Mouse (Mus musculus) MN1 (cell line): Measurements from ENCODE around the gene Nyap1.

Source experiments
- DNase-seq: peaks from one replicate; pipeline ENCODE4 v3.0.0-alpha.2; 2016; ENCODE audit warnings: low spot score

The Nyap1 gene

DNA sequence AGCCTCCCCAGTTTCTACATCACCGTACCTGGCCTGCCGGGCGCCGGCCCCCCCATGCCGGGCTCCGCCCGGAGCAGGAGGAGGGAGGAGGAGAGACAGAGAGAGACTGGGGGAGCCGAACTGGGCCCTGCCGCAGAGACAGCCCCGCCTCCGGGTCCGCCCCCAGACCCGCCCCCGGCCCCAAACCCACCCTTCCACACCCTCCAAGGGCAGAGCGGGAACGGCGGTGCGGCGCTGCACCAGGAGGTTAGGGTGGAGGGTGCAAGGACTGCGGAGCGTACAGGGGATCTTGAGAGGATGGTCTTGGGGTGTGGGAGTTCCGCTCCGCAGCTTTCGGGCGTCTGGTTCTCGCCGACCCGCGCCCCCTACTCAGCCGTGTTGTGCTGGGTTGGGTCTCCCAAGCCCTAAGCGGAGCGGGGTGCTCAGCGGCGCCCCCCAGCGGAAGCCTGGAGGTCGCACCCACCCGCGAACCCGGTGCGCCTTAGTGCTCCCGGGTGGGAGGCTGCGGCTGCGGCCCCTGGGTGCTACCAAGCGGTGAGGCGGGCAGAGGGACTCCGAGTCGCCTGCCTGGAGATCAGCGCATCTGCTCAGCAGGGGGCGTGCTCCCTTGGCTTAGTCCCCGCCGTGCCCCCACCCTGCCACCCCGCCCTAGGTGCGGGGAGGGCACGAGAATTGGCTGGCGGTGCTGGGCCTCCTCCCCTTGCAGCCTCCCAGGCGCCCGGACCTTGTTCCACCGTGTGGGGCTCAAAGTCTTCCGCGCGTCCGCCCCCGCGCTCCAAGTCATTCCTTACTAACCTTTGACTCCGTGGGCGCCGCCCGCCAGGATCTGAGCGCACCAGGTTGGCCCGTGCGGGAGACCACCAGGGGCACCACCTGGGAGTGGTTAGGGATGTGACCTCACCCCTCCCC lies at the start of gene Nyap1:
Gene Nyap1 (minus strand): TSS at position 585 of the 909 bp plus-strand sequence.
- DNase-seq = peak; percentile 89

DNA sequence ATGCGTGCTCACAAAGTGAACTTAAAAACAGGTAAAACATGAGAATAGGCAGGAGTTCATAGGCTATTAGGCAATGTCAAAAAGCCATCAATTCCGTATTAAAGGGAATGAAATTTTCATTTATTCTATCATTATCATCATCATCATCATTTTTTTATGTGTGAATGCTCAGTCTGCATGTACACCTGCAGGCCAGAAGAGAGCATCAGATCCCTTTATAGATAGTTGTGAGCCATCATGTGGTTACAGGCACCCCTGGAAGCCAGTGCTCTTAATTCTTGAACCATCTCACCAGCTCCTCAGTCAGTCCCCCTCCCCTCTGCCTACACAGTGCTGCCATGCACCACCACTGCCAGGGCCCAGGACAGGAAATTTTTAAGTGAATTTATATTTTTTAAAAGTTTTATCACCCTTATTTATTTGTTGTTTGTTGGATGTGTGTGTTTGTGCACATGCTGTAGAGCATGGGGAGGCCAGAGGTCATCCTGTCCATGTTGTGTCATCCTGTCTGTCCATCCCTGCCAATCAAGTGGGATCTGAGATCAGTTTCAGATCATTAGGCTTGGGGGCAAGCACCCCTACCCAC lies 47.6 kb upstream of the Nyap1 start:
- no peak for DNase-seq

DNA sequence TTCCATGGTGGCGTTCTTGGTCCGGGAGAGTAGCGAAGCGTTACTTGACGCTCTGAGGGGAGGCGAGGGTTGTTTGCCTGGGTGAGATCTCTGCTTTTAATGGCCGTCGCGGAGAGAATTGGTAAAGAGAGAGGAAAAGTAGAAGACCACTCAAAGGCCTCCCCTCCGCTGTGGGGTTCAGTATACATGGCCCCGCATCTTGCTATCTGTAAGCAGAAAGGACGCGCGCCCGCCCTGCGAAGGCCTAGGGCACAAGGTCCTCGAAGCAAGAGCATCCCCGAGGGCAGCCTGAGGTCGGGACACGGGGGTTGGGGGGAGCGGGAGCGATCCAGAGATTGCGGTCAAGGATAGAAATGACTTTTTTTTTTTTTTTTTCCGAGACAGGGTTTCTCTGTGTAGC lies 46.8 kb upstream of the Nyap1 start:
- no peak for DNase-seq

DNA sequence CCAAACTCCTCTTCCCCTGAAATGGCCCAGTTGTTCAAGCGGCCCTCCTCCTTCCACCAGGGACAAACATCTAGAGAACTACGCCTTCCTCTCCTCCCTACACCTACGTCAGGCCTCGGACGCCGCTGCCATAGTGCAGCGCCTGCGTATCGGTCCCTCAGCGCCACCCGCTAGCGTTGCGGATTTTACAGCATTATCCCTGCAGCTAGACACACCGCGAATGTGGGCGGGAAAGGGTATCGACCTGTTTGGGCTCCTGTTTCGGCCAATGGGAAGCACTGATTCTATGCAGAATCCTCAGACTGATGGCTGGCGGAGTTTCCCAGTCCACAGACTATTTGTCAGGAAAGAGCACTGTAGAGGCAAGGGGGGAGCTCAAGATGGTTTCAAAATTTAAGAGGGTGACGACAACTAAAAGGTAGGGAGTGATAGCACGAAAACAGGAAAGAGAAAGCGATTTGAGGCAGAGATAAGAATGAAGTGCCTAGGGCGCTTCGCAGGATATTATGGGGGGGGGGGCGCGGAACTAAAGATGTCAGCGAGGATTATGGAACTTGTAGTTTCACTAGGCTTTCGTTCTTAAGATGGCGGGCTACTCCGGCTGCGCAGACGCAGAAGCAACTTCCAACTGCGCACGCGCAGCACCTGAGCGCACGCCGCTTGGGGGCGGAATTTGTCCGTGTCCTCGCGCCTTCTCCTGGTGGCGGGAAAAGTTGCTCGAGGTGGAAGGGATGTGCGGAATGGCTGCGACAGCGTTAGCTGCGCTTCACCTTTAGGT lies 45.9 kb upstream of the Nyap1 start, which contains the start of the genes Mepce and Zcwpw1:
Gene Mepce (minus strand): TSS at position 505 of the 778 bp plus-strand sequence.
Gene Zcwpw1 (plus strand): TSS at position 648 of the 778 bp plus-strand sequence.
- peak; percentile 93 for DNase-seq

DNA sequence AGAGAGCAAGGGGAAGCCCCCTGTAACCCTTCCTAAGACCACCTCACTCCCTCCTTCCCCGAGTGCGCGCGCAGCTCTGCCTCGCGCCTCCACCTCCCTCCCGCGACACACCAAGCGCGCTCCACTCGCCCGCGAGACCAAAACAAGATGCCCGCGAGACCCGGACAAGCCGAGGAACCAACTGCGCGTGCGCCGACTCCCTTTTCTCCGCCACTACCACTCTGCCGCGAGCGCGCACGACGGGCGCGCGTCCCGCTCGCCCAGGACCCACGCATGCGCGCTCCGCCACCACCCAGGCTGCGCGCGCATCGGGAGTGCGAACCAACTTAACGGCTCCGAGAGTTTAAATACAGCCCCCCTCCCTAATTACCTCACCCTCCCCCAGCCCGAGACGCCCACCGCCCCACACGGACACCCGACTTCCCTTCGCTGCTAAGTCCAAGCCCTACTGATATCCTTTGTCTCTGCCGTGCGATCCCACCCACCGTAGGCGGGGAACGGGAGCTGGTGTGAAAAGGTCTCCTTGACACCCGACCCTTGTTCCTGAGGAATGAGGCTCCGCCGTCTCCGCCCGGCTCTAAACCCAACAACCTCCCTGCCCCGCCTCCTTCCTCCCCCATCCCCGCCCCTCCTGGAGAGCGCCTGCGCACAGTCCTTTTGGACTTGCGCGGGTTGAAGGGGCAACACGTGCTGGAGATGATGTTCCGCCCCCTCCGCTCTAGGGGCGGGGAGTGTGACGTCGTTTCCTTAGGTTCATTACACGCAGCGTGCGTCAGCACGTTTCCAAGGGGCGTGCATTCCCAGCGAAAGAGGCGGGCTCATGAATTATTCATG lies 44.9 kb upstream of the Nyap1 start:
- peak; percentile 100 for DNase-seq

DNA sequence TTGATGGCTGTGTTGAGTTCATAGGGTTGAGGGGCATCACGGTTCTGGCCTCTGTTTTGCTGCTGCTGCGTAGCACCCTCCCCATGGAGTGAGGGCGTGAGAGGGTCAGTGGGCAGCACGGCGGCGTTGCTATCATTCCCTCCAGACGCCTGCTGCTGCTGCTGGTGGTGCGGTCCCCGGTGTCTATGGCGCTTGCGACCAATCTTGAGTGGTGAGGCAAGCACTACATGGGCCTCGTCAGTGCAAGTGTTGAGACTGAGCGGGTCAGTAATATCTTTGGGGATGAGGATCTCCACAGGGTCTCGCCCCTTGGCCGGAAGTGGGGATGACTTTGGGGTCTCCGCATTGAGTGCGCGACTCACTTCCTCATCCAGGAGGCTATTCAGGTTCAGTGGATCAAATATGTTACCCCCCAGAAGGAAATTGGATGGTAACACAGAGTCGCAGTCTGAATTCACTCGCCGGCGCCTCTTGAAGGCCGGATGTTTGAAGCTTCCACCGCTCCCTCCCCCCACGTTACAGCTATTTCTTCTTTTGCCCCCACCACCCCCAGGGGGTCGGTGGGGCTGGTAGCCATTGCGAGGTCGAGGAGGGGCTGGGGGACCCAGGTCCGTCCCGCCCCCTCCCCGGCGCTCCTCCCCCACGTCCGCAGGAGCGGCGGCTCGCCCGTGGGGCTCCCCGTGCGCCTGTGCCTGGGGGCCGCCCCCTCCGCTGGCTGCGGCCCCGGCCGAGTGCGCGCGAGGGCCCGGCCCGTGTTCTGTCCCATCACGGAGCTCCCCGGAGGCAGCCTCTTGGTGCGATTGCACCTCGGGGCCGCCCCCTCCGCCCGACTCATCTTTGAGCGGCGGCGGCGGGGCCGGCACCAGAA lies 44.0 kb upstream of the Nyap1 start:
- peak; percentile 48 for DNase-seq

DNA sequence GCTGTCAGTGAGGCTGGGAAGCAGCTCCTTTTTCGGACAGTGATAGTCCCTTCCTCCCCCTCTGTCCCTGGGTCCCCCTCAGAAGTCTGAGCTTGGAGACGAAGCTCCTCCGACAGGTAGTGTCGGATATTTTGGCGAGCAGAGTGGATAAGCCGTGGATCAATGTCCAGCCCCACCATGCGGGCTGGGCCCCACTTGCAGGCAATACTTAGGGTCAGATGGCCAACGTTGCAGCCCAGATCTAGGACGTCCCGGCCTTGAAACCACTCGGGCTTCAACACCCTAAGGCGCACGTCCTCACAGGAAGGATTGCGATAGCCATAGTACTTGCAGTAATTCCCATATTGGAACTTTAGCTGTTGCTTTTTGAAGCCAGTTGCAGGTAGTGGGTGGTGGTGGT lies 43.1 kb upstream of the Nyap1 start:
- DNase-seq = no peak

DNA sequence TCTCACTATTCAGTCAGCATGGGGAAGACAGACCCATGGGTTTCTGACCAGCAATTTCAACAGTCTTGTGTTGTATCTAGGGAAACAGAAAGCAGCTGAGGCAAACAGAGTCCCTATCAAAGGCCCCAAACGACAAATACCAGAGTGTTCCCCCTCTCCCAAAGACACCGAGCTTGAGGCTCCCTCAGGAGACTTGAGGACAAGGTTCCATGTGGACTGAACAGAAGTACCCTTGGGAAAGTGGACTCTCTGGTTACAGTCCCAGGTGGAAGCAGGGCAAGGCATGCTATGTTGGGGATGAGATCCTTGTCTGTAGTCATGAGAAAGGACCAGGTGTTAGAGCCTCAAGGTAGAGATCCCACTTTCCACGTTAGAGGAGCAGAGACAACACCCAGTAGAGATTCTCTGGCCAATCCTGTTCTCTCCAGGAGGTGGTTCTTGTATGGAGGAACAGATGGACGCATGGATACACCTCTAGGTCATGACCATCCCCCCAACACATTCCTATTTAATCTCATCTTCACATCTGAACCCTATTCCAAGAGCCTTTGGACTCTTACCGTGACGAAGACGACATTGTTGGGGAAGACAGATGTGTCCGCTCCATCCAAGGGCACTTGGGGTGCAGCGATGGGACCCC lies 42.6 kb upstream of the Nyap1 start:
- no peak for DNase-seq

DNA sequence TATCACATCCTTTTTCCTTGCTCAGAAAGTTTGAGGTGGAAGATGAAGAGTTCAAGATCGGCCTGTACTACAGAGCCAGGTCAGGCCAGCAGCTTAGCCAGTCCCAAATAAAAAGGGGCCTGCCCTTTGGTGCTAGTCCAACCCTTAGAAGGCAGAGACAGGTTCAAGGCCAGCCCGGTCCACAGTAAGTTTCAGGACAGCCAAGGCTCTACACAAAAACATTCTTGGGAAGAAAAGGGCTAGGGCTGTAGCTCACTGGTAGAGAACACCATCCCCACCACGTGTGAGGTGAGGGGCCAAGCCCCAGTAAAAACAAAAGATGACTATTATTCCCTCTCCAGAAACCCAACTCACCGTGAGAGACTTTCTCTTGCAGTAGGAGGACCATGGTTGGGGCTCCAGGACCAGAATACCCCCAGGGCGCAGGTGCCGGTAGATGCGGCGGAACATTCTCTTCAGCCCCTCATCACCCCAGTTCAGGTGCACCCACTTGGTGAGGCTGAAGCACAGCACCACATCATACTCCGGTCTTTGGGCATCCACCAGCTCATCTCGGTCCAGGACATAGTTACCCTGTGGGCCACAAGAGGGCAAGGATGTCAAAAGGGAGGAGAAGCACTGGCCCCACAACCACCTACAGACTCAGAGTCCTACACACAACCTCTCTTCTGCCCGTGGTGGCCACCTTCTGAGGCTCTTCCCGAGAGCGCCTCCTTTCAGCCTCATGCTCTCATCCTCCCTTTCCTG lies 41.5 kb upstream of the Nyap1 start:
- DNase-seq = no peak

DNA sequence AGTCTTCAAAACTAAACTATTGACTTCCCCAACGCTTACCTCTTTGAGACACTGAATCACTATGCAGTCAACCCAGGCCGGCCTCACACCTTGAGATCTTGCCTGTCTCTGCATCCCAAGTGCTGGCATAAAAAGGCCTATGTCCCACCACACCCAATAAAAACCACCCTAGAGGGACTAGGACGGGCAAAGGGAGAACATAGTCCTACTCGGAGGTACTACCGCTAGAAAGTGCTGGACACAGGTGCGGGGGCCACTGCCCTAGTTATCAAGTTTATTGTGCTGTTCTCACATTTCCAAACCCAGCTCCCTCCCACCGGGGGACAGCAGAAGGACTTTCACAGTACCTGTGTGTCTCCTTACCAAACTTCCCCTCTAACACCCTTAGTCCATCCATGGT lies 40.3 kb upstream of the Nyap1 start:
- DNase-seq = no peak

DNA sequence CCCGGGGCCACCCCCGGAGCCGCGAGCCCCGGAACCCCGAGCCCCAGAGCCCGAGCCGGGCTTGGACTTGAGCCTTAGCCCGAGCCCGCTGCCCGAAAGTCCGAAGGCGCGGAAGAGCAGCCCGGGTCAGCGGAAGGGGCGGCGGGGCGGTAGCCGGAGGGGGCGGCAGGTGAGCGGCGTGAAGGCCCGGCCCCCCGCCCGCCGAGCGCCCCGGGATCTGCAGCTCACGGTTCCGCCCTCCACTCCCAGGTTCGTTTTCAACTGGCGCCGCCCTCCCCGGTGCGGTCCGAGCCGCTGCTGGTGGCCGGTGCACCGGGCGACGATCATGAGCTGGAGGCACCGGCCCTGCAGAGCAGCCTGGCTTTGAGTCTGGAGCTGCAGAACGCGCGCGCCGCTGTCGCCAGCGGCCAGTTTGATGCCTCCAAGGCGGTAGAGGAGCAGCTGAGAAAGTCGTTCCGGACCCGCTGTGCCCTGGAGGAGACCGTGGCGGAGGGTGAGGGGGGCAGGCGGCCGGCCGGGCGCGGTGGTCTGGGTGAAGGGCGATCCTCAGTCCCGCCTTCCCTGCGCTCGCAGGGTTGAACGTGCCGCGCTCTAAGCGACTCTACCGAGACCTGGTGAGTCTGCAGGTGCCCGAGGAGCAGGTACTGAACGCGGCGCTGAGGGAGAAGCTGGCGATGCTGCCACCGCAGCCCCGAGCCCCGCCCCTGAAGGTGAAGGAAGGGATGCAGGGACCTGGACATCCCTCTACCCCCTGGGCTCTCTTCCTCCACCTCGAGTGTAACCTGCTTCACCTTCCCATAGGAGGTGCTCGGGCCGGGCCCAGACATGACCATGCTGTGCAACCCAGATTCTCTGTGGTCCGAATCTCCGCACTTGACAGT lies 37.9 kb upstream of the Nyap1 start:
- peak; percentile 67 for DNase-seq

DNA sequence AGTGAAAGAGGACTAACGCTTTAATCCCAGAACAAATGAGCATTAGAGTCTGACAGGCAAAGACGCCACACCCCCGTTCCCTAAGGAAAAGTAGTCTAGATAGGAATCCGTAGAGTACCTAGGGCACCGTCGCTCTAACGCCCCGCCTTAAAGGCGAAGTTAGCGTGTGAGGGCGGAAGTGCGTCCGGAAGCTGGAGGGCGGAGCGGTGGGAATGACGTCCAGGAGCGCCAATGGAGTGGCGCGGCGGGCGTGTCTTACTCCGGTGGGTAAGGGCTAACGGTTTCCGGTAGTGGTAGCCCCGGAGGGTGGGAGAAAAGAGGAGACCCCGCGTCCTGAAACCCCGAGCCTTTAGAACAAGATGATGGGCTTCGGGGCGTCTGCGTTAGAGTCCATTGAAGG lies 37.2 kb upstream of the Nyap1 start, which contains the start of gene Ppp1r35:
Gene Ppp1r35 (plus strand): TSS at position 215 of the 400 bp plus-strand sequence.
- DNase-seq = peak; percentile 99

DNA sequence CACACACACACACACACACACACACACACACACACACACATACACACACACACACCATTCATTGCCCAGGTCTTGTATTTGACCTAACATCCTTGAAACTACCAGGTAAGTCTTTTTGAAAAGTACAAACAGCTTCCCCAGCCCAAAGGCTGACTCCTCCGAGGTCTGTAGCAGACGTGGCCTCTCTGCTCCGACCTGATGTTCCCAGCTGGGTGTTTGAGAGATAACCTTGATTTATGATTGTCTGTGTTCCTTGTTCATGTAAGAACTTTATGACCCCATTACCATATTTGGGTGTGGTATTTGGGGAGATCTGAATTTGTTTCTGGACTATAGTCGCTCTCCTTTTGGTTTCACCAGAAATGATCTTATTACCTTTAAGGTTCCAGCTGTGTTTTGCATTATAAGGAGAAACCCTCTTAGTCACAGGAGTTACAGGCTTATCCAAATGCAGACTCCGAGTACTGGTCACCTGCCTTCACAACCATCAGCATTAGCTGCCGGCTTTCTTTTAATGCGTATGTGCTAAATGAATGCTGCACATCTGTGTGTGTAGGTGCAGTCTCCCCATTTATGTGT lies 35.9 kb upstream of the Nyap1 start:
- DNase-seq = peak; percentile 24

DNA sequence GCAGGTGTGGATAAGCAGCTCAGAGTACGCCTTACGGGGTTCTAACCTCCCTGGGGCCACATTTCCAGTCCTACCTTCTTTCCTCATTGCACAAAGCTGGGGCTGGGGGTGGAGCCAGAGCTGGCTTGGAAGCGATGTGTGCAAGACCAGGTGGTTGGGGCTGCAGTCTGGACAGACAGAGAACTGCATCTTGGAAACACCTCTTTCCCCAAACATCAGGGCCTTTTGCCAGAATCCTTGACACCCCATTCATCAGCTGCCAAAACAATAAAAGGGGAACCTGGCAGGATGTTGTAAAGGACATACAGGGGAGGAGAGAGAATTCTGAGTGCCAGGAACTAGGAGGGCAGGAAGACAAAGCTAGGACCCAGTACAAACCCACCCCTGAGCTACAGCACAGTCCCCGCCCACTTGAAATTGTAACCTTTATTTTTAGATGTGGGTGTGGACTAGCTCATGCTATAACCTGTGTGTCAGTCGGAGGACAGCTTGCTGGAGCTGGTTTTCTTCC lies 35.1 kb upstream of the Nyap1 start:
- peak; percentile 57 for DNase-seq

DNA sequence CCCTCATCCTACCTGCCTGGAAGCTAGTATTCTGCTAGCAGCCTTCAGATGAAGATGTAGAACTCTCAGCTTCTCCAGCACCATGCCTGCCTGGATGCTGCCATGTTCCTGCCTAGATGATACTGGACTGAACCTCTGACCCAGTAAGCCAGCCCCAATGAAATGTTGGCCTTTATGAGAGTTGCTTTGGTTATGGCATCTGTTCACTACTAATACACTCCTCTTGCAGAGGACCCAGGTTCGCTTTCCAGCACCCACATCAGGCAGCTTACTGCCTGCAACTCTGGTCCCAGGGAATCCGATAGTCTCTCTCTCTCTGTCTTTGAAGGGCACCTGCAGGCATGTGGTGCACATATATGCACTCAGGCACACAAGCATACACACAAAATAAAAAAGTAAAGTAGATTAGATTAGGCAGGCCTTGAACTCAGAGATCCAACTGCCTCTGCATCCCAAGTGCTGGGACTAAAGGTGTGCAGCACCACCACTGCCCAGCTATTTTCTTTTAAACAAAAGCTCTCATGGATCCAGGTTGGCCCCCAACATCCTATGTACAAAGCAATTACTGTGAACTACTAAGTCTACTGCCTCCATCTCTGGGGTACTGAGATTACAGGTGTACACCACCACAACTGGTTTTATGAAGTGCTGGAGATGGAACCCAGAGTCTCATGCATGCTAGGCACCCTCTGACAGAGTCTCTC lies 34.3 kb upstream of the Nyap1 start:
- no peak for DNase-seq

DNA sequence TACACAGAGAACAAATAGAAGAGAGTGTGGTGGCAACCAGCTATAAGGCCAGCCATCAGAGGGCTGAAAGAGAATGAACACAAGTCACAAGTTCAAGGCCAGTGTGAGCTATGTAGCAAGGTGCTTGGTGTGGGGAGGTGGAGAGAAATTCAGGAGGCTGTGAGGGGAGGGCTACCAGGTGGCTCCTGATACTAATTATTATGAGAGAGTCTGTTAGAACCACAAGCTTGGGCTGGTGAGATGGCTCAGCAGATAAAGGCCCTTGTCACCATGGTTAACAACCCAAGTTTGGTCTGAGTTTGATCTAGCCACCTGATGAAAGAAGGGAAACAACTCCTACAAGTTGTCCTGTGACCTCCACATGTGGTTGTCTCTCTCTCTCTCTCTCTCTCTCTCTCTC lies 31.3 kb upstream of the Nyap1 start:
- no peak for DNase-seq

DNA sequence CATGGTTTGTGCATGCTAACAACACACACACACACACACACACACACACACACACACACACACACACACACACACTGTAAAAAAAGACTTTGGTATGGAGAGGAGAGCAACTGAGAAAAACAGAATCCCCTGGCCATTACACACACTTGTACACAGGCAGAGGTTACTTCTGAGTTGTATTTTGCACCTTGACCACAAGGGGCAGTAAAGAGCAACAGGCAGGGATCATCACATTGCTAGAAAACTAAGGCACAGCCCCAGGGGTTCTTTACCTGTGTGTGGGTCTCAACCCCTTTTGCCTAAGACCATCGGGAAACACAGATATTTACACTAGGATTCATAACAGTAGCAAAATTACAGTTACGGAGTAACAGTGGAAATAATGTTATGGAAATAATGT lies 29.3 kb upstream of the Nyap1 start:
- peak; percentile 68 for DNase-seq
